Mouse (Mus musculus) midbrain, embryonic 16.5 days (tissue): Measurements from ENCODE around the gene Abhd16a. TPM values are rescaled to one million over a fixed set of nuclear protein-coding genes. Genes with fewer than 3 reads are reported as not detected.

ENCODE experiments used
- ATAC-seq: fragments of 200-750 bp; cut with Nextera tagmentation; 2 replicates; pipeline ENCODE4 v1.8.0; 2017; ENCODE audit warnings: moderate TSS enrichment
- H3K27ac ChIP-seq: fragments of 300-500 bp; sonication (generic); 2 replicates; pipeline ENCODE4 v1.5.1; 2014; ENCODE audit warnings: mild to moderate bottlenecking, low read length, mixed read lengths
- H3K27me3 ChIP-seq: fragments of 300-500 bp; sonication (generic); 2 replicates; pipeline ENCODE4 v1.6.1; 2014; ENCODE audit warnings: low read depth, low read length, mixed read lengths; ENCODE audit not compliant: control insufficient read depth, insufficient read depth
- H3K36me3 ChIP-seq: fragments of 300-500 bp; sonication (generic); 2 replicates; pipeline ENCODE4 v1.6.1; 2014; ENCODE audit warnings: mild to moderate bottlenecking, low read length, moderate library complexity, mixed read lengths; ENCODE audit not compliant: control insufficient read depth, insufficient read depth
- H3K4me1 ChIP-seq: fragments of 300-500 bp; sonication (generic); 2 replicates; pipeline ENCODE4 v1.6.1; 2014; ENCODE audit warnings: mild to moderate bottlenecking, low read length, mixed read lengths; ENCODE audit not compliant: control insufficient read depth, insufficient read depth
- H3K4me2 ChIP-seq: fragments of 300-500 bp; sonication (generic); 2 replicates; pipeline ENCODE4 v1.6.1; 2014; ENCODE audit warnings: mild to moderate bottlenecking, low read length, mixed read lengths
- H3K4me3 ChIP-seq: fragments of 300-500 bp; sonication (generic); 2 replicates; pipeline ENCODE4 v1.5.1; 2014; ENCODE audit warnings: low read depth, mild to moderate bottlenecking, low read length, moderate library complexity, mixed read lengths
- H3K9ac ChIP-seq: fragments of 300-500 bp; sonication (generic); 2 replicates; pipeline ENCODE4 v1.6.1; 2014; ENCODE audit warnings: low read depth, low read length, mixed read lengths
- H3K9me3 ChIP-seq: fragments of 300-500 bp; sonication (generic); replicated peaks from 2 replicates; pipeline ENCODE4 v1.6.1; 2014; ENCODE audit warnings: mild to moderate bottlenecking, low read length, mixed read lengths; ENCODE audit not compliant: control insufficient read depth, poor library complexity, severe bottlenecking
- WGBS: fragments of 180-500 bp; shearing (Covaris S2); extraction: QIAGEN DNeasy Blood & Tissue Kit; methylation state at CpG from one replicate; pipeline ENCODE4 v1.1.7; 2014; 5-methylcytosine and 5-hydroxymethylcytosine counted together
- polyA plus RNA-seq: library from polyadenylated mRNA; unstranded; fragments of >200 nt; fragmentation: Nextera tagmentation; extraction: Ambion mirVana; gene quantifications from 2 replicates; pipeline ENCODE4 v1.2.1, GENCODE M21; 2015

Abhd16a gene
- polyA plus RNA-seq, 1 experiment from 2014 or later: 107 TPM

GRCm38 (mm10) chr17:35048932-35049440 is 40.1 kb upstream of the Abhd16a start:
- no peaks in the 10 kb centered on the region for H3K27me3 ChIP-seq
- no peak overlapping the region; the same call in 1 of the 2 replicates for H3K27ac ChIP-seq
- no peaks in the 10 kb centered on the region for H3K36me3 ChIP-seq
- H3K9me3 ChIP-seq: no peaks in the 10 kb centered on the region
- H3K4me2 ChIP-seq: no peak overlapping the region; the same call in 1 of the 2 replicates
- H3K9ac ChIP-seq: no peak overlapping the region
- no peak overlapping the region for H3K4me3 ChIP-seq
- ATAC-seq: no peak
- H3K4me1 ChIP-seq: peaks cover 11% of the 10 kb centered on the region
- WGBS: 74% methylated on average over 5 of the region's 5 CpGs

- no peak for ATAC-seq
- WGBS: 7% methylated on average over 10 of the region's 11 CpGs
- H3K4me1 ChIP-seq: peaks cover 11% of the 10 kb centered on the region
- H3K9me3 ChIP-seq: no peaks in the 10 kb centered on the region
- H3K27ac ChIP-seq: peak within 1 kb of the TSS; percentile 75
- H3K4me3 ChIP-seq: peak within 1 kb of the TSS; percentile 35
- H3K36me3 ChIP-seq: no peaks in the 10 kb centered on the region
- no peaks in the 10 kb centered on the region for H3K27me3 ChIP-seq
- H3K4me2 ChIP-seq: peak within 1 kb of the TSS; percentile 41
- H3K9ac ChIP-seq: peak within 1 kb of the TSS; percentile 61
Measured at GRCm38 (mm10) chr17:35049561-35050016, 39.5 kb upstream of the Abhd16a start, which contains the start of gene Clic1. TSS of gene Clic1 (plus strand) at chr17:35049966.

DNA sequence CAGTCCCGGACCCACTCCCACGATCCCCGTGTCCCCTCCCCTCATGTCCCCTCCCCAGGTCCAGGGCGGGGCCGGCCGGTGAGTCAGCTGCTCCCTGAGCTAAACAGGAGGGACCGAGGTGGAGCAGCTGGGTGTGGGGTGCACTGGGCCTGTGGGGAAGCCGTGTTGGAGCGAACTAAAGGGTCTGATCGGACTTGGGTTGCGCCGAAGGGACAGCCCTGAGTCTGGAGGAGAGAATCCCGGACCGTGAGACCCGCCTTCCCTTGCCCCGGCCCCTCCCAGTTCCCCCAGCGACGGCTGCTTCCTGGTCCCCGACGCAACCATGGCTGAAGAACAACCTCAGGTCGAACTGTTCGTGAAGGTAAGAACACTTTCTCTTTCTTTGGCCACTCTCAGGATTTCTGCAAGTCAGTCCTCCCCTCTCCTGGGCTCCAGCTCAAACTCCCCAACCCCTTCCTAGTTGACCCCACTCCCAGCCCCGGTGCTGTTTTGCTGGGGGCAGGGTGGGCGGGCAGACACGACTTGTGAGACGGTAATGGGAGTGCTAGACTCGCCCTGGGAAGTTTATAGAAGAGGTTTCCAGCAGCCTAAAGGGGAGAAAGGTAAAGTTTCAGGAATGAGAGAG is 38.8 kb upstream of the Abhd16a start:
- Histone ChIP-seq H3K4me1 (peaks cover 11% of the 10 kb centered on the region), H3K27me3 (no peaks in the 10 kb centered on the region), H3K27ac (peak overlapping the region; percentile 75), H3K9me3 (no peaks in the 10 kb centered on the region), H3K4me2 (peak overlapping the region; percentile 41), H3K36me3 (no peaks in the 10 kb centered on the region), H3K4me3 (peak overlapping the region; percentile 35), H3K9ac (peak overlapping the region; percentile 61)
- no peak for ATAC-seq
- 1% methylated on average over 27 of the region's 27 CpGs for whole genome bisulfite sequencing

- 3% methylated on average over 21 of the region's 21 CpGs for WGBS
- peak; percentile 47 for ATAC-seq
- H3K27ac ChIP-seq: peak overlapping the region; percentile 71
- H3K27me3 ChIP-seq: no peaks in the 10 kb centered on the region
- peak overlapping the region; percentile 30 for H3K9ac ChIP-seq
- H3K9me3 ChIP-seq: no peaks in the 10 kb centered on the region
- H3K4me3 ChIP-seq: peak overlapping the region; percentile 35
- H3K36me3 ChIP-seq: no peaks in the 10 kb centered on the region
- peak overlapping the region; percentile 41 for H3K4me2 ChIP-seq
- H3K4me1 ChIP-seq: peaks cover 11% of the 10 kb centered on the region
Measured at GRCm38 (mm10) chr17:35051156-35052086, 37.6 kb upstream of the Abhd16a start.

DNA sequence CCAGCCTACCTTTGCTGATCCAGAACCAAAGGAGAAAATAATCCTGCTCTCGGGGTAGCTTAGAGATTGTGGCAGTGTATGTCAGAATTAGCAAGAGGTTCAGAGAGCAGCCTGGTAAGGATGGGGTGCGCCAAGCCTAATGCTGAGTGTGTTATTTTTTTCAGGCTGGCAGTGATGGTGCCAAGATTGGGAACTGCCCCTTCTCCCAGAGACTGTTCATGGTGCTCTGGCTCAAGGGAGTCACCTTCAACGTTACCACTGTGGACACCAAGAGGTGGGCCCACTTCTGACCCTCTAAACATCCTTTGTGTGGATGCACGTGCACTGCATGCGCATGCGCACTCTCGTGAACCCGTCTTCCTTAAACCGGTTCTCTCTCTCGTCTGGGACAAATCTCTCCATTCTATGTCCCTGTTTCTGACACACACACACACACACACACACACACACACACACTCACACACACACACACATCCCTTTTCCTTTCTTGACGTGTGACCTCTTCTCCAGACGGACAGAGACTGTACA is 36.7 kb upstream of the Abhd16a start:
- 69% methylated on average over 12 of the region's 12 CpGs for WGBS
- no peaks in the 10 kb centered on the region for H3K36me3 ChIP-seq

DNA sequence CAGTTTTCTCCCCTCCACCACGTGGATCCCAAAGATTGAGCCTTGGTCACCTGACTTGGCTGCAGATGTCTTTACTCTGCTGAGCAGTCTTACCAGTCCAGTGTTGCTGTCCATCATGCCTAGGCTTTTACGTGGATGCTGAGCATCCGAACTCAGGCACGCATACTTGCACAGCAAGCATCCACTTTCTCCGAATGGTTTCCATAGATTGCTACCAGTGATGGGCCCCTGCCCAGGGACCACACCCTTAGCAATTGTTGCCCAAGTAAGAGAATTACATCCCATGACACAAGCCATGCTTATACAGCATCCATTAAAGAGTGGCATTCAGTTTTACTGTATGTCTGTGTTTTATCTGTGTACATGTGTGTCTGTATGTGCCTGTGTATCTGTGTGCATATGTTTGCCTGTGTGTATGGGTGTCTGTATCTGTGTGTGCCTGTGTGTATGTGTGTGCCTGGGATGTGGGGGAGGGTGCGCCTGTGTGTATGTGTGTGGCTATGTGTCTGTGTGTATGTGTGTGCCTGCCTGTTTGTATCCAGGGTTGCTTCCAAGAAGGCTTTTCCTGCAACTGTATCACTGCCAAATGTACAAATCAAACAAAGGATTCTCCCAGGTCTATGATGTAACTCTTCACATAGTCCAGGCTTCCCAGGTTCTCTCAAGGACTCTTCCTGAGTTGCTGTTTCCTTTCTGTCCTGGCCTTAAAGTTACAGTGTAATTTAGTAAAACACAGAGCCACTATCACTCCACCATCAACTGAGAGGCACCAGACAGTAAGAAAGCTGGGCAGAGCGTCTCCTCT is 33.2 kb upstream of the Abhd16a start:
- no peak for ATAC-seq
- Histone ChIP-seq H3K9ac (no peak overlapping the region), H3K4me3 (no peak overlapping the region), H3K4me2 (no peak overlapping the region), H3K36me3 (no peaks in the 10 kb centered on the region), H3K27me3 (no peaks in the 10 kb centered on the region), H3K4me1 (peaks cover 18% of the 10 kb centered on the region), H3K27ac (no peak overlapping the region), H3K9me3 (no peaks in the 10 kb centered on the region)
- WGBS: 91% methylated on average over 7 of the region's 7 CpGs

More for the DNA sequence above, 36.7 kb upstream of the Abhd16a start:
- 0 out of 2 replicates have a peak overlapping the region, but pooled peaks have one; percentile 71 for H3K27ac ChIP-seq
- peaks cover 11% of the 10 kb centered on the region for H3K4me1 ChIP-seq
- no peak overlapping the region for H3K9ac ChIP-seq
- H3K4me3 ChIP-seq: no peak overlapping the region
- no peak for ATAC-seq
- H3K9me3 ChIP-seq: no peaks in the 10 kb centered on the region
- peak overlapping the region; percentile 41 for H3K4me2 ChIP-seq
- no peaks in the 10 kb centered on the region for H3K27me3 ChIP-seq

- no peak overlapping the region for H3K27ac ChIP-seq
- no peaks in the 10 kb centered on the region for H3K9me3 ChIP-seq
- H3K27me3 ChIP-seq: no peaks in the 10 kb centered on the region
- no peak overlapping the region for H3K4me3 ChIP-seq
- peaks cover 15% of the 10 kb centered on the region for H3K4me1 ChIP-seq
- H3K4me2 ChIP-seq: no peak overlapping the region
- H3K36me3 ChIP-seq: peaks cover 5% of the 10 kb centered on the region; the same call in 1 of the 2 replicates
- no peak overlapping the region for H3K9ac ChIP-seq
- 87% methylated on average over 3 of the region's 3 CpGs for WGBS
- ATAC-seq: no peak
Measured at GRCm38 (mm10) chr17:35057090-35057489, 32.0 kb upstream of the Abhd16a start.

DNA sequence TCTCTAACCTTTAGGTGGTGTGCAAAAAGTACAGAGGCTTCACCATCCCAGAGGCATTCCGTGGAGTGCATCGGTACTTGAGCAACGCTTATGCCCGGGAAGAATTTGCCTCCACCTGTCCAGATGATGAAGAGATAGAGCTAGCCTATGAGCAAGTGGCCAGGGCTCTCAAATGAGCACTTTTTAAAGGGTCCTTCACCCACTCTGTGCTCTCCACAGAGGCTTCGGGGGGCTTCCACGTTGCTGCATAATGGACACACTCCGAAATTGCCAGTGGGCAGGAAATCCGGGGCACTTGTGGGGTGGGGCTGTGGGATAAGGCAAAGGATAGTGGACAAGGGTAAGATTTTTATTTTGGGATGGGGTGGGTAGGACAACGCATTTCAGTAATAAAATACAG is 30.7 kb upstream of the Abhd16a start:
- 0 out of 2 replicates have a peak, but pooled peaks have one; percentile 0 for ATAC-seq
- Histone ChIP-seq H3K36me3 (peaks cover 5% of the 10 kb centered on the region; the same call in 1 of the 2 replicates), H3K27me3 (no peaks in the 10 kb centered on the region; the same call in 1 of the 2 replicates), H3K9ac (peak overlapping the region; percentile 76; the same call in 1 of the 2 replicates), H3K4me1 (peaks cover 15% of the 10 kb centered on the region), H3K9me3 (no peaks in the 10 kb centered on the region), H3K4me3 (peak overlapping the region; percentile 80), H3K4me2 (peak overlapping the region; percentile 94), H3K27ac (peak overlapping the region; percentile 85)
- 69% methylated on average over 9 of the region's 9 CpGs for WGBS
